Mouse (Mus musculus) ES-Bruce4 (cell line): ENCODE data around the gene Cyp2c69. TPM values are rescaled to one million over a fixed set of nuclear protein-coding genes. Genes with fewer than 3 reads are reported as not detected.
A peak's percentile ranks its signal among the peaks of the same experiment; 100 is the strongest.
"Not testable (repeated sequence)": the region's sequence is repeated elsewhere in the genome, so short reads cannot be mapped to it uniquely, and the experiment has no call there.

Experiments
- H3K27ac ChIP-seq: 2 replicates; pipeline ENCODE4 v1.5.1; 2012; ENCODE audit warnings: low read length, inconsistent platforms; ENCODE audit not compliant: insufficient read depth
- H3K27me3 ChIP-seq: 2 replicates; pipeline ENCODE4 v1.6.1; 2012; ENCODE audit warnings: mild to moderate bottlenecking, low read length, inconsistent platforms; ENCODE audit not compliant: control insufficient read depth, poor library complexity, insufficient read depth, severe bottlenecking
- H3K36me3 ChIP-seq: 2 replicates; pipeline ENCODE4 v1.6.1; 2012; ENCODE audit warnings: inconsistent platforms, mild to moderate bottlenecking, low read length, moderate library complexity; ENCODE audit not compliant: control insufficient read depth, poor library complexity, insufficient read depth, severe bottlenecking
- H3K4me1 ChIP-seq: one replicate; pipeline ENCODE4 v1.8.1; 2011; ENCODE audit warnings: low read length; ENCODE audit not compliant: control insufficient read depth, insufficient read depth
- H3K4me3 ChIP-seq: 2 replicates; pipeline ENCODE4 v1.5.1; 2011; ENCODE audit warnings: low read depth, mild to moderate bottlenecking, low read length
- H3K9ac ChIP-seq: 2 replicates; pipeline ENCODE4 v1.6.1; 2012; ENCODE audit warnings: low read depth, mild to moderate bottlenecking, inconsistent platforms; ENCODE audit not compliant: poor library complexity, severe bottlenecking
- H3K9me3 ChIP-seq: replicated peaks from 2 replicates; pipeline ENCODE4 v1.6.1; 2012; ENCODE audit warnings: mild to moderate bottlenecking, low read length, inconsistent platforms; ENCODE audit not compliant: control insufficient read depth, poor library complexity, insufficient read depth, severe bottlenecking
- CTCF ChIP-seq: IDR thresholded peaks from one replicate; pipeline ENCODE4 v1.8.1; 2011; ENCODE audit warnings: low read depth, low read length
- EP300 ChIP-seq: IDR thresholded peaks from 2 replicates; pipeline ENCODE4 v1.6.1; 2011; ENCODE audit warnings: low read depth, low read length; ENCODE audit not compliant: insufficient read depth
- POLR2A ChIP-seq: IDR thresholded peaks from one replicate; pipeline ENCODE4 v1.8.1; 2011; ENCODE audit warnings: low read length; ENCODE audit not compliant: insufficient read depth
- polyA plus RNA-seq: library from polyadenylated mRNA; stranded (reverse); fragments of >200 nt; gene quantifications from 2 replicates; pipeline ENCODE4 v1.2.4, GENCODE M21; 2011; ENCODE audit warnings: low read depth; ENCODE audit not compliant: missing spikeins, insufficient read depth, insufficient read length

The Cyp2c69 gene
- polyA plus RNA-seq = not detected in 2 replicates

DNA sequence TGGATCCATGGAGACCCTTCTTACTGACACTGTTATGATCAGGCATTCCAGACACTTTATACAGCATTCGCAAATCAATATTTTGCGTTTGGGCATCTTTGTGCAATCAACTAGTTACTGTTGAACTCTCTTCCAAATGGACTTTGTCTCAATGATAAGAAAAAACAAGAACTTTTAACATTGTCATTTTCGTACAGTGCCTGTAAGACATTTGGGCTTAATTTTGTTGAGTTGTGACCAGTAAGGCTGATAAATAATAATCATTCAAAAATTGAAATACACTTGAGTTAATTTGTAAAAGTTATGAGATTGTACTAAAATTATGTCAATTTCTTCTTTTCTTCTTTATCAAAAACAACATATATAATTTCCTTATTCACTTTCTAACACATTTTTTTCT is at the start of gene Cyp2c69:
TSS of gene Cyp2c69 (minus strand) at position 101 of the 400 bp plus-strand sequence.
- not testable (repeated sequence) for H3K9ac ChIP-seq, H3K4me1 ChIP-seq, H3K27ac ChIP-seq, H3K4me3 ChIP-seq, H3K27me3 ChIP-seq, H3K36me3 ChIP-seq
- peaks cover 10% of the 10 kb centered on the region for H3K9me3 ChIP-seq

GRCm38 (mm10) chr19:39935396-39935795 is 48.8 kb upstream of the Cyp2c69 start:
- Histone ChIP-seq H3K27me3 (no peaks in the 10 kb centered on the region), H3K4me3 (no peak overlapping the region), H3K9ac (no peak overlapping the region), H3K36me3 (no peaks in the 10 kb centered on the region), H3K9me3 (no peaks in the 10 kb centered on the region; the same call in 1 of the 2 replicates), H3K27ac (no peak overlapping the region), H3K4me1 (no peaks in the 10 kb centered on the region)
- TF ChIP-seq EP300 (no peak), CTCF (no peak), POLR2A (no peak)

- Histone ChIP-seq H3K4me3 (no peak overlapping the region), H3K36me3 (no peaks in the 10 kb centered on the region), H3K27ac (no peak overlapping the region), H3K27me3 (no peaks in the 10 kb centered on the region), H3K9me3 (no peaks in the 10 kb centered on the region), H3K9ac (no peak overlapping the region), H3K4me1 (no peaks in the 10 kb centered on the region)
- TF ChIP-seq EP300 = no peak
These were observed 43.4 kb upstream of the Cyp2c69 start for GRCm38 (mm10) chr19:39930032-39930431.

DNA sequence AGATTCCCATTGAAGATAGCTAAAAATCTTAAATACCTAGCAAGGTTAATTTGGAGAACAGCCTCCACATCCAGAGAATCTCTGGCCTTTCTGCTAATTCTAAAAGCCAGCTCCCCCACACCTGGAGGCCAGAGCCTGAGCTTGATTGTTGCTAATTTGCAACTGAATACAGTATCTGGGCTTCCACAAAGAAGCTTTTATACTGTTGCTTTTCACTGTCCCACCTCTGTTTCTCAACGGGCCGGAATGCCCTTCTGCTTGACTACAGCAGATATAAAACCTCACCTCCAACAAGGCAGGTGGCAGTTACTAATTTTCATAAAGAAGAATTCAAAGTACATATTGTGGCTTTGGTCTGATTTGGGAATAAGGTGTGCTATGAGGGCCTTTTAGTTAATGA is 15.1 kb upstream of the Cyp2c69 start:
- H3K36me3 ChIP-seq = no peaks in the 10 kb centered on the region
- no peaks in the 10 kb centered on the region for H3K27me3 ChIP-seq
- no peak for TF ChIP-seq POLR2A
- no peak for TF ChIP-seq EP300
- no peak for TF ChIP-seq CTCF
- peaks cover 28% of the 10 kb centered on the region for H3K9me3 ChIP-seq
- no peak overlapping the region for H3K4me3 ChIP-seq
- no peaks in the 10 kb centered on the region for H3K4me1 ChIP-seq
- H3K27ac ChIP-seq = no peak overlapping the region
- H3K9ac ChIP-seq = no peak overlapping the region

GRCm38 (mm10) chr19:39890079-39890478 is 3.5 kb upstream of the Cyp2c69 start:
- H3K36me3 ChIP-seq, H3K9ac ChIP-seq, H3K4me3 ChIP-seq, H3K27me3 ChIP-seq, H3K4me1 ChIP-seq: not testable (repeated sequence)
- Histone ChIP-seq H3K27ac (peak overlapping the region; percentile 61), H3K9me3 (peaks cover 13% of the 10 kb centered on the region)

DNA sequence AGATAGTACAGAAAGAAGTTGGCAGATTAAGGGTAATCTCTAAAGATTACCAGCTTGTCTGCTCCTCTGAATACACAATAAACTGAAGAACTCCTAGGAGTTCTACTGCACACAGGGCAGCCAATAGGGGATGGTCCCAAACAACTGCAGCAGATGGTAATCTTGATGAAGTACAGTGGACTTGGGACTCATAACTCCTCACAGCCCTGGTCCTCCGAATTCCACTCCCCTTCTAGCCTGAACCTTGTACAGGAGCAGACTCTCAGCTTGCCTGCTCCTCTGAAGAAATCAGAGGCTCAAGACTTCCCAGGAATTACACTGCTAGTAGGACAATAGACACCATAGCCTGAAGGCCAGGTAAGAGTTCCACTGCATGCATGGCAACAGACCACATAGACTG is 20.5 kb downstream of the Cyp2c69 start:
- TF ChIP-seq POLR2A (no peak), EP300 (no peak), CTCF (no peak)
- no peaks in the 10 kb centered on the region for H3K9me3 ChIP-seq

DNA sequence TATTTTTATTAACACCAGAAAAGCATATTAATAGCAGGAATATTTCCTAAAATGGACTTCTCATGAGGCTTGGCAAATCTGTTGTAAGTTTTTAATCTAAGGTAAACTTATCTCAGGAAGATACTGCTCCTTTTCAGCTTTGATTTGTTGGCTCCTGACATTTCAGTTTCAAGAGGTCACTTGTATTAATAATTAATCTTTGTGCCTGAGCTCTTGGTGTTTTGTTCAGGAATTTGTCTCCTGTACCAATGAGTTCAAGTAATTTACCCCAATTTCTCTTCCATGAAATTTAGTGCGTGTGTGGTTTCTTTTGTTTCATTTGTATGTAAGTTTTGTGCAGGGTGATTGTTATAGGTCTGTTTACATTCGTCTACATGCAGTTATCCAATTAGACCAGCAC is 65.7 kb downstream of the Cyp2c69 start:
- not testable (repeated sequence) for H3K36me3 ChIP-seq, H3K9ac ChIP-seq, H3K4me1 ChIP-seq, H3K27ac ChIP-seq, H3K9me3 ChIP-seq, H3K4me3 ChIP-seq, H3K27me3 ChIP-seq

More for the DNA sequence above, 20.5 kb downstream of the Cyp2c69 start:
- H3K4me3 ChIP-seq = no peak overlapping the region
- no peaks in the 10 kb centered on the region for H3K27me3 ChIP-seq
- H3K4me1 ChIP-seq = no peaks in the 10 kb centered on the region
- no peak overlapping the region for H3K27ac ChIP-seq
- no peaks in the 10 kb centered on the region for H3K36me3 ChIP-seq
- H3K9ac ChIP-seq = no peak overlapping the region

GRCm38 (mm10) chr19:39816400-39816799 is 70.2 kb downstream of the Cyp2c69 start:
- not testable (repeated sequence) for H3K9ac ChIP-seq, H3K4me1 ChIP-seq, H3K4me3 ChIP-seq, H3K27me3 ChIP-seq, H3K36me3 ChIP-seq
- Histone ChIP-seq H3K27ac (peak overlapping the region; percentile 83), H3K9me3 (peaks cover 19% of the 10 kb centered on the region; the same call in 1 of the 2 replicates)

DNA sequence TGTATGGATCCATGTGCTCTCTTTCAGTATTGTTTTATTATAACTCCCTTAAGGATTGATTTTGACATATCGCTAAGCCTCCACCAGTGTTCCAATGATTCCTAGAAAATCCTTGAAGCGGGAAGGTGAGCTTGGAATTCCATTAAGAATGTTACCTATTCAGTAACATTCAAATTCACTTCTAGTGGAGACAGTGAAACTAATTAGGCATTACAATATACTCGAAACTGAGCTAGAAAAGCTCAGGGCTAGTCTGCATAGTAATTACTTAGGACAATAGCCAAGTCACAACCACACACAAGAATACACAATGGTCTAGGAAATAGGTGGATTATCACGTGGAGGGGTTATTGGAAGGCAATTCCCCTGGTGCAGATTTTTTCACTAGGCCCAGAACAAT is 70.6 kb downstream of the Cyp2c69 start:
- H3K4me1 ChIP-seq = not testable (repeated sequence)
- peaks cover 21% of the 10 kb centered on the region; the same call in 1 of the 2 replicates for H3K9me3 ChIP-seq

More for the DNA sequence above, 70.6 kb downstream of the Cyp2c69 start:
- H3K36me3 ChIP-seq, H3K27me3 ChIP-seq, H3K4me3 ChIP-seq, H3K9ac ChIP-seq: not testable (repeated sequence)
- peak overlapping the region; percentile 80; the same call in 1 of the 2 replicates for H3K27ac ChIP-seq
